Mouse (Mus musculus): Measurements from ENCODE around the gene Bcl11a.

GRCm38 (mm10) chr11:24064221-24064620, 13.6 kb upstream of the Bcl11a start:
- TF ChIP-seq POLR2A (IDR thresholded peaks at IDR 0.05; ENCODE audit: low read depth, low read length): no peak
- TF ChIP-seq CTCF (conservative IDR thresholded peaks at IDR 0.05; ENCODE audit: insufficient read depth, insufficient read length, low read depth, low read length): no peak

Measured in kidney, adult 2 months (tissue).